Comparison of ENCODE assay signal across 8 mouse cellular contexts in genomic region chr1:178527185-178527546, GRCm38 (mm10). TPM values are rescaled to one million over a fixed set of nuclear protein-coding genes. Genes with fewer than 3 reads are reported as not detected.
DNase-seq lines count a peak whose midpoint lies in the region; ATAC-seq and TF ChIP-seq lines count a peak whose summit lies in the region.

No protein-coding gene starts in this region.

- no peaks in the 10 kb centered on the region for H3K36me3 ChIP-seq in ES-E14 (ENCODE audit: control insufficient read depth, insufficient read depth, low read length, poor library complexity, severe bottlenecking)
- H3K36me3 ChIP-seq in forebrain, embryonic 16.5 days (ENCODE audit: control insufficient read depth, insufficient read depth) = no peaks in the 10 kb centered on the region
- no peaks in the 10 kb centered on the region for H3K36me3 ChIP-seq in neural tube, embryonic 15.5 days

- ATAC-seq in forebrain, embryonic 16.5 days = peak; percentile 17
- peak; percentile 26; the same call in 1 of the 2 replicates for ATAC-seq in neural tube, embryonic 15.5 days (ENCODE audit: low FRiP score)

- H3K9me3 ChIP-seq in ES-E14 (ENCODE audit: control insufficient read depth, insufficient read depth, low read depth, low read length) = no peaks in the 10 kb centered on the region
- H3K9me3 ChIP-seq in forebrain, embryonic 16.5 days (ENCODE audit: control insufficient read depth, low read length) = no peaks in the 10 kb centered on the region
- H3K9me3 ChIP-seq in neural tube, embryonic 15.5 days (replicated peaks) = no peaks in the 10 kb centered on the region

- H3K9ac ChIP-seq in ES-E14 (ENCODE audit: insufficient read depth, low read depth, low read length, poor library complexity, severe bottlenecking) = 0 out of 2 replicates have a peak overlapping the region, but pooled peaks have one; percentile 6
- peak overlapping the region; percentile 68 for H3K9ac ChIP-seq in forebrain, embryonic 16.5 days (replicated peaks; ENCODE audit: low read depth, low read length)
- peak overlapping the region; percentile 88 for H3K9ac ChIP-seq in neural tube, embryonic 15.5 days (replicated peaks)

- in situ Hi-C loops in ES-E14 (cut with MboI; ENCODE audit: low sequenced_read_pairs in 2 of 2, unreplicated experiment in 2 of 2) = loop anchor here in 1 of 2 experiments (5.0 to 10.0 kb wide), 2 partner anchors 450 to 618 kb away; no protein-coding TSS in a partner anchor

- under 1% methylated on average over 21 of the region's 21 CpGs for WGBS in forebrain, embryonic 16.5 days
- under 1% methylated on average over 21 of the region's 21 CpGs for WGBS in neural tube, embryonic 15.5 days

- H3K27ac ChIP-seq in ES-E14 (ENCODE audit: insufficient read depth, low read depth, low read length, poor library complexity, severe bottlenecking) = no peak overlapping the region
- H3K27ac ChIP-seq in forebrain, embryonic 16.5 days (ENCODE audit: low read length) = no peak overlapping the region
- H3K27ac ChIP-seq in neural tube, embryonic 15.5 days (replicated peaks) = peak overlapping the region; percentile 94

- intact Hi-C loops in heart, postnatal 36 days (cut with DNase I) = loop anchor here (1.0 to 5.0 kb wide), 5 partner anchors 433 to 950 kb away; no protein-coding TSS in a partner anchor

- DNase-seq in ES-E14 (ENCODE audit: low read depth, low spot score) = peak; percentile 87
- peak; percentile 71 for DNase-seq in c-Kit-positive CD71-positive TER-119-positive erythroid progenitor cells, embryonic 14.5 days (ENCODE audit: low spot score)
- peak; percentile 69 to 70 for DNase-seq in heart, postnatal 36 days
- peak; percentile 70 to 85 for DNase-seq in layer of hippocampus, adult 18-20 months (ENCODE audit: low spot score in 2 of 2)
- peak; percentile 27 to 53 for DNase-seq in lung, adult 18-20 months
- DNase-seq in testis, postnatal 10 days (ENCODE audit: low spot score) = peak; percentile 76

- peak overlapping the region; percentile 93 for H3K4me2 ChIP-seq in forebrain, embryonic 16.5 days (ENCODE audit: low read length)
- H3K4me2 ChIP-seq in neural tube, embryonic 15.5 days = peak overlapping the region; percentile 99

- H3K27me3 ChIP-seq in forebrain, embryonic 16.5 days (replicated peaks; ENCODE audit: control insufficient read depth, insufficient read depth, low read length) = peaks cover 9% of the 10 kb centered on the region; the same call in 1 of the 2 replicates
- no peaks in the 10 kb centered on the region; the same call in 1 of the 2 replicates for H3K27me3 ChIP-seq in neural tube, embryonic 15.5 days (replicated peaks)

- no peaks in the 10 kb centered on the region; a peak in 1 of 4 replicates for H3K4me1 ChIP-seq in ES-E14 (ENCODE audit: control insufficient read depth in 2 of 2, insufficient read depth in 2 of 2, low read length in 2 of 2, poor library complexity in 1 of 2)
- peaks cover 35% of the 10 kb centered on the region for H3K4me1 ChIP-seq in forebrain, embryonic 16.5 days (replicated peaks; ENCODE audit: control insufficient read depth, insufficient read depth, low read length)
- H3K4me1 ChIP-seq in neural tube, embryonic 15.5 days = peaks cover 30% of the 10 kb centered on the region

- H3K4me3 ChIP-seq in ES-E14 (ENCODE audit: insufficient read depth in 1 of 2, low read depth in 1 of 2, low read length in 2 of 2, poor library complexity in 1 of 2, severe bottlenecking in 1 of 2) = peak overlapping the region; percentile 52 to 79
- peak overlapping the region; percentile 74 for H3K4me3 ChIP-seq in forebrain, embryonic 16.5 days (replicated peaks; ENCODE audit: low read length)
- H3K4me3 ChIP-seq in neural tube, embryonic 15.5 days (replicated peaks) = peak overlapping the region; percentile 83

TF ChIP-seq in ES-E14, 5 proteins besides CTCF, POLR2A, EP300 and RAD21:
- TF ChIP-seq ZC3H11A (IDR thresholded peaks at IDR 0.05; ENCODE audit: borderline replicate concordance, low read depth, low read length) = peak; percentile 86
- TF ChIP-seq HCFC1 (IDR thresholded peaks at IDR 0.05; ENCODE audit: borderline replicate concordance, insufficient read depth, low read length) = no peak
- TF ChIP-seq MAFK (IDR thresholded peaks at IDR 0.05; ENCODE audit: insufficient read depth, low read depth, low read length) = no peak

RNA-seq across cellular contexts. Expression of gene Kif26b, which starts 1.8 kb away (rescaled TPM):
- 0.48 and 0.94 TPM in 2 replicates for total RNA-seq in ES-E14 (2012; rRNA removed)
- 4.7 and 5.3 TPM in 2 replicates for polyA plus RNA-seq in forebrain, embryonic 16.5 days (2015; fragmentation: Nextera tagmentation; extraction: Ambion mirVana)
- total RNA-seq in heart, postnatal 36 days (2021) = 1 to 10 TPM; 3.9 to 4.2 TPM
- 10 to 100 TPM; 18.9 to 20.7 TPM for total RNA-seq in layer of hippocampus, adult 18-20 months (2021)
- polyA plus RNA-seq in neural tube, embryonic 15.5 days (2015; fragmentation: Nextera tagmentation; extraction: Ambion mirVana) = 10.6 and 11.1 TPM in 2 replicates

Comparison
In these comparisons a context has a peak if more than half of its experiments do, and no peak if none do; other contexts are left out.
1. H3K9ac ChIP-seq: peak in every context shown above with its lines; median percentile 88 in neural tube, embryonic 15.5 days; 68 in forebrain, embryonic 16.5 days; 6 in ES-E14.